Mouse (Mus musculus) Muller cell, postnatal 12 days (primary cell): ENCODE results near the gene Mettl21a.
A peak's percentile ranks its signal among the peaks of the same experiment; 100 is the strongest.
"Not testable (repeated sequence)": the region's sequence is repeated elsewhere in the genome, so short reads cannot be mapped to it uniquely, and the experiment has no call there.

Experiments used
- DNase-seq: peaks from one replicate; pipeline ENCODE4 v3.0.0-alpha.2; 2015; ENCODE audit errors: inconsistent ontology term

Mettl21a gene

DNA sequence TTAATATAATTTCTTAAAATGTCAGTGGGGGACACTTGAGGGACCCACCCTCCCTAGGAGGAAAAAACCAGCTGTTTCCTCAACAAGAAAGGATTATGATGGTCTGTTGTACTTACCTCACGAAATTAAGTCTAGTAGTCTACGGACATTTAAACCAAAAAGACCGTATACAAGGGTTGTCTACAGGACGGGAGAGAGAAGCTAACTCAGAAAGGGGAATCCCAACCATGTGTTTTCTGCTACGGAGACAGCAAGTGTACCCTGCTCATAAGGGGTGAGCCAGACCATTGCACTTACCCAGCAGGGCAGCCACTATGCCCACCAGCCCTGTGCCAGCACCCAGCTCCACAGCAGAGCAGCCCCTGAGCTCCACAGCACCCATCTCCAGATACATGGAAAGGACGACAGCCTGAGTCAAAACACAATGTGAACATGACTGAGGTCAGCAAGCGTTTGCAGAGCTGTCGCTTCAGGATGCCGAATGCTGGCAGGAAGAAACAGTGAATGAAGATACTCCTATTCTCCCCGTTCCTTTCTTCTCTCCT is 2.2 kb downstream of the Mettl21a start:
- DNase-seq: no peak

DNA sequence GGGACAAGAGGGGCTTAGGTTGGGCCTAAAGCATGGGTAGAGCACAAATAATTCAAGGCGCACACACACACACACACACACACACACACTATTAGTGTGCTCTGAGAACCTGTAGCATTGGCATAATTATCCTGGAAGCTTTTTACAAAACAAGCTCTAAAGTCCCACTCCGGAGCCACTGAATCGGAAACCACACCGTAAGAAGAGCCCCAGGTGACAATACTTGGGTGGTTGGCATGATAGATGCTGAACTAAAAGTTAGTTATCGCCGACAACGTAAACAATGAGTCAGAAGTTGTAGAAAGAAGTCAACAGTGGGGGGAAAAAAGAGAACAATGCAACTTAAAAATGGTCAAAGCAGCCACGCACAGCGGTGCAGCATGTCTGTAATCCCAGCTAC is 2.7 kb downstream of the Mettl21a start:
- no peak for DNase-seq

DNA sequence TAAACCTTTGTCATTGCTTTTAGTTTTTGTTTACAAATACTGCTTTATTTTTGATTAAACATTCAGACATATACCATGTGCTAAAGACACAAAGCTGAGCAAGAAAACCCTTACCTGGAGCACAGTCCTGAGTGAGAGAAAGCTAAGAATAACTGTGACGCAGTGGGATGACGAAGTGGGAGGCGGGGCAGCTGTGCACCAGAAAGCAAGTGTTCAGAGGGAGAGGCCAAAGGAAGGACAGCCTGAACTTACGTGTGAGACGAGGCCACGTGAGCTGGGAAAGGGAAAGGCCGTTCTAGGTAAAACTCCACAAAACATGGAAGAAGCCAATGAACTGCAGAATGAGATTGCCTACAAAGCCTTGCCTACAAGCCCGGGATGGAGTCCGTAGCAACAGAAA is 7.1 kb downstream of the Mettl21a start:
- DNase-seq: no peak

DNA sequence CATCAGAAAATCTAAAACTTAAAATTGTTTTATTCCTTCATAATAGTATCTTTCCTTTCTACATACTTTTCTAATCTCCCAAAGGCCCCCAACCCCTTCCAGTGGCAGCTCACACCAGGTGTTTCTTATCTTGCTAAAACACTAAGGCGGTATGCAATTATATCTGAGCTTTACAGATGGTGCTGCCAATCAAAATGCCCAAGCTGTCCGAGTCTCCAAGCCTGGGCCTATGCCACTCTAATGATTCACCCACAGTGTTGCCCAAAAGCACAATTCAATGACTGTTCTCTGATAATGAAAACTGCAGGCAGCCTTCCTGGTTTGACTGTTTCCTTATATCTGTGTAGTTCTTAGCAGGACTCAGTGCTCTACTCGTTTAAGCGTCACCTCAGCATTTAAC is 7.9 kb downstream of the Mettl21a start:
- DNase-seq: no peak

DNA sequence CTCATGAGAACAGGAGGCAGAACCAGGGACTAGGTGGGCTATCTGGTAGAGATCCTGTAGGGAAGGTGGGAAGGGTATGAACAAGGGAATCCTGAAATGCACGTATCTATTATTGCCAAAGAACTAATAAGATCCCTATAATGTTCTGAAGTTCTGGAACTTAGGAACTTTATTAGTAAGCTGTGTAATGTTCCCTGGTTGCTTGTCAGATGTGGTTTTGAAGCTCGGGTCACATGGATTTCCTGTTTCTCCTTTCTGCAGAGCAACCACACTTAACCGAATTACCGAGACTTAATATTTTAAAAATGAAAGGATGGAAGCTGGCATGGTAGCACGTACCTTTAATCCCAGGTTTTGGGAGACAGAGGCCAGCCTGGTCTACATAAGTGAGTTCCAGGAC is 13.7 kb downstream of the Mettl21a start:
- no peak for DNase-seq

DNA sequence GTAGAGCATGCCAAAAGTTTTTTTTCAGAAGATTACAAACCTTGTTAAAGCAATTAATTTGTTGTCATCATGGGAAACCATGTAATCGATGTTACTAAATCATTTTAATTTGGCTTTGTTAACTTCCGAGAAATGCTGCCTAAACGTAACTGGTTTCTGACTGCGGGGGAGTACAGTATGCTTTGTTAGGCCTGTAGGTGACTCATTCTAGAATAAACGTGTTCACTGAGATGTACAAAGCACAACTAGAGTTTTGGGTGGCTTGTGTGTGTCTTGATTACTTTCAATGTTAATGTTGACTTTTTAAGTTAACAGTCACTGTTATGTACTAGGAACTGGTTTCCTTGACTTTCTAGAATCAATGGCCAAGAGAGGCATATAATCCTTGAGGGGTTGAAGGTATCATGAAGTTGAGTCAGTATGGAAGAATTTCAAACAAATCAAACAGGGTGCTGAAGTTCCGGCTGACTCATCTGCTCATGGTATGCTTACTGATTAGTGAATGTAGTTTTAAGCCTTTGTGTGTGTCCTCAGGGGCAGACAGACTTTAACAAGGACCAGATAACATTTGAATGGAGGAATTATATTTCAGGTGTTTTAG is 15.7 kb downstream of the Mettl21a start:
- DNase-seq: peak; percentile 92

DNA sequence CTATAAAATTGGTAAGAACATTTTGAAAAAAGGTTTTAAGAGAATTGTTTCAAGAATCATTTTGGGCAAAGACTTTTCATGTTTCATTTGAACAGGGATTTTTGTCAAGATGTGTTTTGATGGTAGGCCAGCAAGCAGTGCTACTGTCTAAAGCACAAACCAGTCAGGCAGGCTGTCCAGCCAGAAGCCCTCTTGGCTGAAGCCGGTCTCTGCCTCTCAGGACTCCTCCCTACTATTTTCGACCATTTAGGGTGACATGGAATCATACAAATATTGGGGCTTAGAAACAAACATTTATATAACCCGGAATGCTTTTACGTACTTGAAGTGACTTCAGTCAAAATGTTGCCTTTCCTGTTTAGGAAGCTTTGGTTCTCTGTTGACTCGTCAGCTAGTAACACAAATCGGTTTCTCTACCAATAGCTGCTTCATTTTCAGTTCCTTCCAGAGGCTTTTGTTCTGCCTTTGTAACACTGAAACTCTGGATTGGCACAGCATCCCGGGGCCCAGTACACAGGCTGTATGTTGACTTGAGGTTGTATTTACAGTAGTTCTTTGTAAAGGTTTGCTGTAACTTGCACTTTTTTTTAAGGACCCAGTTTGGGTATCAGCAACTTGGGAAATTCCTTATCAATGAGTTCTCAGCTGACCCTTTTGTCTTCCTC is 16.5 kb downstream of the Mettl21a start:
- no peak for DNase-seq

DNA sequence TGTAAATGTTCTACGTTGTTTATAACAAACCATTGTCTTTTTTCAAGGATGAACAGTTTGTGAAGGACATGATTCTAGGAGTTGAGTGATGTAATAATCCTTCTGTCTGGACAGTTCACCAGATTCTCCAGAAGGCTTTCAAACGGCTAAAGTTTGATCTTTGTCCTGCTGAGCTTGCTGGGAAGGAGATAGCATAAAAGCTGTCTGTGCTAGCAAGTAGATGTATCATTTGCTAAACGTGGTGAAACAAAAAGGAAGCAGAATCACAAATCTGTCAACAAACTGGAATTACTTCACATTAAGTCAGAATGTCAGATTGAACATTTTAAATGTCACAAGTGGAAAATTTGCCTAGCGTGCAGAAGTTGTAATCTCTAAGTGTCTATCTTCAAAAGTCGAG is 18.1 kb downstream of the Mettl21a start:
- no peak for DNase-seq

DNA sequence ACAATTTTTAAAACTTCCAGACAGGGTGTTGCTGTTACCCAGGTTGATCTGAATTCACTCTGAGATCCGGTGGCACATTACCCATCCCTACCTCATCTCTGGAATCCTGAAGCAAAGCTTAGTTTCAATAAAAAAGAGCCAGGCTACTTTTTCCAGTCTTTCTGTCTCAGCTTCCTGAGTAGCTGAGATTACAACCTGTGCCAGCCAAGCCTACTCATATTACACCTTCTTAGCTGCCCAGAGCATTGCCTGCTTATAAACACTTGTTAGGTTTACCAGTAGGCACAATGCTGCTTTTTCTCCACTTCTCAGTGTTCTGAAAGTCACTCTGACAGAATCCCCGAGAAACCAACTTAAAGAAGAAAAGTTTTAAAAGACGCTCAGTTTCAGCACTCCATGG is 38.2 kb downstream of the Mettl21a start:
- DNase-seq: no peak

DNA sequence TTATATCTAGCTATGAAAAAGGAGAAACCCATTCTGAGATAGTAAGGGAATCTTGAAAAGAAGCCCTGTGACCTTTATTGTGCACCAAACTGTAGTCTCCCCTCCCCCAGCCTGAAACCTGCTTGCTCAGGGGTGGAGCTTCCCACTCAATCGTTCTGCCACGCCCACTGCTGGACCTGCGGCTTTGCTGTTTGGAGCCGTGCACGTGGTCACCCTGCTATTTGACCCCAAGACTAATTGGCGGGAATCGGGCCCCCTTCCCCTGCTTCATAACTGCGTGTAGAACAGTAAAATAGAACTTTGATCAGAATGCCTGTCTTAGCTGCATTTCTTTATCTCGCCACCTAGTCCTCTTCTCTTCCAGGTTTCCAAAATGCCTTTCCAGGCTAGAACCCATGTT is 39.1 kb downstream of the Mettl21a start:
- not testable (repeated sequence) for DNase-seq

DNA sequence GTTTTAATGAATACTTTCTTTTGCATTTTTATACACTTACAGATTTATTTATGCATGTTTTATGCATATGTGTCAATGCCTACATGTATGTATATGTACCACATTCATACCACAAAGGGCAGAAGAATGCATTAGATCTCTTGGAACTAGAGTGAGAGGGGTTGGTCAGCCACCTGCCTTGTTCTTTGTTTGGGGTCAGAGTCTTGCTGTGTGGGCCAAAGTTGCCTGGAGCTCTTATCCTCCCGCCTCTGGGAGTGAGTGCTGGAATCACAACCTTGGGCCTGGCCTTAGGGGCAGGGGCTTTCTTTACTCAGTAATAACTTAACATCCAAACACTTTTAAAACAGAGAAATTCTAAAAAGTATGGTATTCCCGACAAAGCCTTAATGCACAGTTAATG is 40.3 kb downstream of the Mettl21a start:
- no peak for DNase-seq

DNA sequence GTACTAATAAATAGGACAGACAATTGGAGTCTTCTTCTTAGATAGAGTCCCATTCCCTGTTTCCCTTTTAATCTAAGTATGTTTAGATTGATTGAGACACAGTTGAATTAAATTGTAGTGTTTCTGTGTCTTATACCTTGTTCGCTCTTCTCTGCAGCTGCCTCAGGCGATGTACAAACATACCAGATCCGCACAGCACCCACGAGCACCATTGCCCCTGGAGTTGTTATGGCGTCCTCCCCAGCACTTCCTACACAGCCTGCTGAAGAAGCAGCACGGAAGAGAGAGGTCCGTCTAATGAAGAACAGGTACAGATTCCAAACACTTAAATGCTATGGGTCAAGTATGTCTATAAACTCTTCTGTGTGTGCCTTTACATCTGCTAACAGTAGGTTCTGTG is 41.0 kb downstream of the Mettl21a start:
- no peak for DNase-seq

DNA sequence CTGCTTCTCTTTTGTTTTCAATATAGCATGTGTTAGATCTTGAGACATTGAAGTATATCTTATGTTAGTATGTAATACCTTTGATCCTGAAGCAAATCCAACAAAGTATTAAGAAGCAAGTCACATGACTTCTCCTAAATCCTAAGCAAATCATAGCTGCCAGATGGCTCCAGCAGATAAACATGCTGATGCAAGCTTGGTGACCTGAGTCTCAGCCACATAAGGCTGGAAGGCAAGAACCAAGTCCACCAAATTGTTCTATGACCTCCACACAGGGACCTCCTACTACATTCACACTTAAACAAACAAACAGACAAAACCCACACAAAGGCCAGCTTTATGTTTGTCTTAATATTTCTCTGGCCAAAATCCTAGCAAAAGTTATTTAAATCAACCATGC is 48.8 kb downstream of the Mettl21a start:
- no peak for DNase-seq

DNA sequence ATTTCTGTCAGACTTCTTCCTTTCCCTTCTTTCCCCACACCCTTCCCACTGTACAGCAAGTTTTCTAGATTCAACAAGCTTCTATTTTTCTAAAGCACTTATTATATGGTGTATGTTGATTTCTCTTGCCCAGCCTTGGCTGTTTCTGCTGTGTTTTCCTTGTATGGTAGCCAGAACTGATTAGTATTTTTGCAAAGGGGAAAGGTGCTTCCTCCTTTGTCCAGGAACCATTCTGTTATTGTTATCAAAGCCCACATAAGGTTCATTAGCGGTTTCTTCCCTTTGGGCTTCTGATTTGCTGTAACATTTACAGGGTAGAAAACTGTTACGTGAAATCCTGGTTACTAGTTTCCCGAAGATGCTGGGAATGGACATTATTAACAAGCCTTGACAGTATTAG is 56.9 kb downstream of the Mettl21a start:
- no peak for DNase-seq
